Mouse (Mus musculus) left cerebral cortex, adult 9 months (tissue): ENCODE data around the gene Larp6.

Source experiments
- DNase-seq, 2 experiments: peaks; one replicate each; pipeline ENCODE4 v3.0.0; 2022; ENCODE audit warnings: low spot score in 2 of 2

Gene Larp6

GRCm38 (mm10) chr9:60714191-60714590, 1.4 kb downstream of the Larp6 start:
- peak in 1 of 2 experiments; percentile 44 for DNase-seq

GRCm38 (mm10) chr9:60715271-60715670, 2.5 kb downstream of the Larp6 start:
- peak in 1 of 2 experiments; percentile 57 for DNase-seq

GRCm38 (mm10) chr9:60715828-60716227, 3.0 kb downstream of the Larp6 start:
- no peak for DNase-seq

- DNase-seq, result peak in 1 of 2 experiments; percentile 48
Observed at GRCm38 (mm10) chr9:60718284-60718683, 5.5 kb downstream of the Larp6 start.

GRCm38 (mm10) chr9:60719687-60720086, 6.9 kb downstream of the Larp6 start:
- no peak for DNase-seq

- no peak for DNase-seq
Observed at GRCm38 (mm10) chr9:60724968-60725367, 12.2 kb downstream of the Larp6 start.

GRCm38 (mm10) chr9:60734321-60734720, 21.5 kb downstream of the Larp6 start:
- DNase-seq, result peak in 1 of 2 experiments; percentile 47

- no peak for DNase-seq
Observed at GRCm38 (mm10) chr9:60739126-60739525, 26.3 kb downstream of the Larp6 start.

- no peak for DNase-seq
Observed at GRCm38 (mm10) chr9:60741436-60741835, 28.6 kb downstream of the Larp6 start.

- peak in 1 of 2 experiments; percentile 41 for DNase-seq
Observed at GRCm38 (mm10) chr9:60742516-60742915, 29.7 kb downstream of the Larp6 start.

GRCm38 (mm10) chr9:60743180-60743900, 30.6 kb downstream of the Larp6 start:
- DNase-seq, result peak; percentile 56 to 61

GRCm38 (mm10) chr9:60744171-60744969, 31.6 kb downstream of the Larp6 start:
- DNase-seq, result peak in 1 of 2 experiments; percentile 52

GRCm38 (mm10) chr9:60744971-60745370, 32.2 kb downstream of the Larp6 start:
- DNase-seq, result no peak

GRCm38 (mm10) chr9:60746561-60746960, 33.8 kb downstream of the Larp6 start:
- no peak for DNase-seq

GRCm38 (mm10) chr9:60747672-60748071, 34.9 kb downstream of the Larp6 start:
- DNase-seq, result no peak

GRCm38 (mm10) chr9:60748191-60748590, 35.4 kb downstream of the Larp6 start:
- no peak for DNase-seq

- DNase-seq, result no peak
Observed at GRCm38 (mm10) chr9:60749105-60749504, 36.3 kb downstream of the Larp6 start.

- no peak for DNase-seq
Observed at GRCm38 (mm10) chr9:60751098-60751497, 38.3 kb downstream of the Larp6 start.

GRCm38 (mm10) chr9:60751971-60752370, 39.2 kb downstream of the Larp6 start:
- DNase-seq, result no peak

- no peak for DNase-seq
Observed at GRCm38 (mm10) chr9:60752636-60753035, 39.8 kb downstream of the Larp6 start.

GRCm38 (mm10) chr9:60756258-60756657, 43.5 kb downstream of the Larp6 start:
- peak in 1 of 2 experiments; percentile 65 for DNase-seq

- no peak for DNase-seq
Observed at GRCm38 (mm10) chr9:60756866-60757740, 44.3 kb downstream of the Larp6 start.
